Mouse (Mus musculus) C2C12 (cell line): ENCODE results near the gene Myo10. TPM values are rescaled to one million over a fixed set of nuclear protein-coding genes. Genes with fewer than 3 reads are reported as not detected.
A peak's percentile ranks its signal among the peaks of the same experiment; 100 is the strongest.

Source experiments
- H3K27me3 ChIP-seq: one replicate; pipeline ENCODE4 v1.6.1; 2011; ENCODE audit not compliant: control insufficient read depth, insufficient read depth, insufficient read length
- H3K36me3 ChIP-seq: one replicate; pipeline ENCODE4 v1.6.1; 2011; ENCODE audit not compliant: control insufficient read depth, insufficient read depth
- H3K4me3 ChIP-seq: one replicate; pipeline ENCODE4 v1.5.1; 2011; ENCODE audit warnings: mild to moderate bottlenecking, control low read depth; ENCODE audit not compliant: poor library complexity, insufficient read depth, severe bottlenecking
- H3K79me2 ChIP-seq: one replicate; pipeline ENCODE4 v1.6.1; 2011; ENCODE audit not compliant: control insufficient read depth, insufficient read depth
- H3K79me3 ChIP-seq: one replicate; pipeline ENCODE4 v1.6.1; 2011; ENCODE audit warnings: low read depth, control low read depth
- H3ac ChIP-seq: one replicate; pipeline ENCODE3; 2011; ENCODE audit warnings: low read depth; ENCODE audit not compliant: control insufficient read depth, insufficient read length
- CEBPB ChIP-seq: IDR thresholded peaks from one replicate; pipeline ENCODE4 v1.6.1; 2011; ENCODE audit warnings: low read depth, mild to moderate bottlenecking, control low read depth, moderate library complexity
- CTCF ChIP-seq: IDR thresholded peaks from one replicate; pipeline ENCODE4 v1.5.1; 2011; ENCODE audit not compliant: control insufficient read depth, insufficient read depth, insufficient read length
- FOSL1 ChIP-seq: IDR thresholded peaks from one replicate; pipeline ENCODE4 v1.8.0; 2011; ENCODE audit warnings: mild to moderate bottlenecking, low read length; ENCODE audit not compliant: poor library complexity, insufficient read depth, severe bottlenecking
- MAX ChIP-seq: IDR thresholded peaks from one replicate; pipeline ENCODE4 v1.6.1; 2011; ENCODE audit warnings: mild to moderate bottlenecking, control low read depth
- MYOD1 ChIP-seq: IDR thresholded peaks from one replicate; pipeline ENCODE4 v1.6.1; 2011; ENCODE audit warnings: low read depth; ENCODE audit not compliant: control insufficient read depth, insufficient read length
- MYOG ChIP-seq: IDR thresholded peaks from one replicate; pipeline ENCODE4 v1.6.1; 2011; ENCODE audit not compliant: control insufficient read depth, insufficient read length; ENCODE audit errors: extremely low read depth
- USF1 ChIP-seq: IDR thresholded peaks from one replicate; pipeline ENCODE4 v1.6.1; 2011; ENCODE audit warnings: low read depth, mild to moderate bottlenecking, control low read depth, moderate library complexity
- polyA plus RNA-seq: library from polyadenylated mRNA; unstranded; fragments of >200 nt; fragmentation: generic; extraction: Trizol; gene quantifications from one replicate; pipeline ENCODE4 v1.2.1, GENCODE M21; 2012; ENCODE audit warnings: missing spikeins

The Myo10 gene
- polyA plus RNA-seq, 1 experiment = 89.8 TPM

- Histone ChIP-seq H3K36me3 (peaks cover 65% of the 10 kb centered on the region), H3K79me3 (peaks cover 4% of the 10 kb centered on the region), H3K4me3 (no peak overlapping the region), H3K79me2 (peaks cover 73% of the 10 kb centered on the region), H3K27me3 (no peaks in the 10 kb centered on the region), H3ac (no peak overlapping the region)
- TF ChIP-seq MYOD1 (no peak), CTCF (no peak), CEBPB (no peak), MAX (no peak), FOSL1 (no peak), MYOG (no peak), USF1 (no peak)
Observed at GRCm38 (mm10) chr15:25769524-25770255, 147.4 kb downstream of the Myo10 start.

- Histone ChIP-seq H3K79me2 (peaks cover 68% of the 10 kb centered on the region), H3ac (no peak overlapping the region), H3K79me3 (peaks cover 8% of the 10 kb centered on the region), H3K36me3 (peaks cover 55% of the 10 kb centered on the region), H3K4me3 (no peak overlapping the region), H3K27me3 (no peaks in the 10 kb centered on the region)
- no peak for TF ChIP-seq USF1
- TF ChIP-seq FOSL1 = no peak
- TF ChIP-seq MAX = no peak
- no peak for TF ChIP-seq MYOG
- no peak for TF ChIP-seq CEBPB
- no peak for TF ChIP-seq MYOD1
- no peak for TF ChIP-seq CTCF
Observed at GRCm38 (mm10) chr15:25771782-25772181, 149.5 kb downstream of the Myo10 start.

GRCm38 (mm10) chr15:25773711-25774513 lies 151.6 kb downstream of the Myo10 start:
- H3K4me3 ChIP-seq = peak overlapping the region; percentile 19
- peak overlapping the region; percentile 13 for H3ac ChIP-seq
- H3K79me2 ChIP-seq = peaks cover 66% of the 10 kb centered on the region
- peaks cover 11% of the 10 kb centered on the region for H3K79me3 ChIP-seq
- no peaks in the 10 kb centered on the region for H3K27me3 ChIP-seq
- peaks cover 64% of the 10 kb centered on the region for H3K36me3 ChIP-seq
- TF ChIP-seq MYOD1 = no peak
- TF ChIP-seq CEBPB = no peak
- peak; percentile 91 for TF ChIP-seq USF1
- TF ChIP-seq MAX = no peak
- no peak for TF ChIP-seq FOSL1

GRCm38 (mm10) chr15:25778937-25779336 lies 156.6 kb downstream of the Myo10 start:
- Histone ChIP-seq H3K4me3 (no peak overlapping the region), H3K36me3 (peaks cover 78% of the 10 kb centered on the region), H3ac (no peak overlapping the region), H3K79me2 (peaks cover 57% of the 10 kb centered on the region), H3K79me3 (peaks cover 9% of the 10 kb centered on the region), H3K27me3 (no peaks in the 10 kb centered on the region)
- TF ChIP-seq MAX (peak; percentile 96), MYOD1 (peak; percentile 51), CEBPB (no peak), USF1 (peak; percentile 45), FOSL1 (no peak)

- TF ChIP-seq MYOD1 (no peak), USF1 (no peak), CEBPB (no peak), CTCF (no peak), FOSL1 (no peak), MAX (no peak)
- H3K79me3 ChIP-seq = peaks cover 9% of the 10 kb centered on the region
- peaks cover 85% of the 10 kb centered on the region for H3K36me3 ChIP-seq
- no peaks in the 10 kb centered on the region for H3K27me3 ChIP-seq
- no peak overlapping the region for H3ac ChIP-seq
- no peak overlapping the region for H3K4me3 ChIP-seq
- peaks cover 64% of the 10 kb centered on the region for H3K79me2 ChIP-seq
Observed at GRCm38 (mm10) chr15:25779522-25780191, 157.3 kb downstream of the Myo10 start.

- H3K4me3 ChIP-seq = no peak overlapping the region
- peaks cover 53% of the 10 kb centered on the region for H3K79me2 ChIP-seq
- H3K36me3 ChIP-seq = peaks cover 96% of the 10 kb centered on the region
- no peak overlapping the region for H3ac ChIP-seq
- H3K27me3 ChIP-seq = no peaks in the 10 kb centered on the region
- H3K79me3 ChIP-seq = peaks cover 6% of the 10 kb centered on the region
- TF ChIP-seq FOSL1 (no peak), MYOD1 (no peak), CTCF (no peak), MAX (no peak), CEBPB (no peak), MYOG (no peak), USF1 (no peak)
Observed at GRCm38 (mm10) chr15:25781053-25781452, 158.7 kb downstream of the Myo10 start.
